11 mouse cellular contexts compared by ENCODE assay signal in genomic region chr17:48436487-48436886, GRCm38 (mm10). TPM values are rescaled to one million over a fixed set of nuclear protein-coding genes. Genes with fewer than 3 reads are reported as not detected.
DNase-seq lines count a peak whose midpoint lies in the region; ATAC-seq and TF ChIP-seq lines count a peak whose summit lies in the region.
"Had no signal": no experiment of that assay in that cellular context is flagged by ENCODE, and none has a peak within 500 bp of the region (broad histone marks: within the 10 kb centered on the region; RNA-seq: fewer than 3 reads in every experiment).

No protein-coding gene starts in this region.

- TF ChIP-seq CTCF in intestine, postnatal 0 days (IDR thresholded peaks at IDR 0.05; ENCODE audit: low read depth) = no peak
- TF ChIP-seq CTCF in small intestine, adult 2 months (IDR thresholded peaks at IDR 0.05; ENCODE audit: extremely low read depth, insufficient read length, insufficient replicate concordance, low read depth, low read length) = no peak

- DNase-seq in kidney, adult 18-20 months = peak; percentile 27
- no peak for DNase-seq in kidney, postnatal 4 days
- peak; percentile 83 for DNase-seq in gastrocnemius, postnatal 25 days
- no peak for DNase-seq in MN1 (ENCODE audit: low spot score)
- DNase-seq in cerebellum, postnatal 4 days (ENCODE audit: low spot score in 2 of 2) = no peak

- H3K27ac ChIP-seq in intestine, postnatal 0 days (ENCODE audit: low read depth, low read length) = peak overlapping the region; percentile 63; the same call in 1 of the 2 replicates
- peak overlapping the region; percentile 45 for H3K27ac ChIP-seq in small intestine, adult 2 months (ENCODE audit: insufficient read depth, low read depth, low read length)

- no peak for TF ChIP-seq POLR2A in small intestine, adult 2 months (IDR thresholded peaks at IDR 0.05; ENCODE audit: low read depth, low read length)

- no peak for ATAC-seq in intestine, postnatal 0 days
- no peak for ATAC-seq in granulocyte monocyte progenitor cell, adult 5-6 weeks (replicated peaks; ENCODE audit: poor library complexity, severe bottlenecking)

- H3K4me2 ChIP-seq in intestine, postnatal 0 days (replicated peaks; ENCODE audit: low read depth) = no peak overlapping the region
- H3K4me2 ChIP-seq: neural tube, embryonic 15.5 days had no signal

- H3K36me3 ChIP-seq in intestine, postnatal 0 days (ENCODE audit: control insufficient read depth, insufficient read depth) = no peaks in the 10 kb centered on the region
- H3K36me3 ChIP-seq in small intestine, adult 2 months (ENCODE audit: control insufficient read depth, insufficient read depth, low read length) = no peaks in the 10 kb centered on the region
- H3K36me3 ChIP-seq: neural tube, embryonic 15.5 days had no signal

- peaks cover 8% of the 10 kb centered on the region; the same call in 1 of the 2 replicates for H3K4me1 ChIP-seq in intestine, postnatal 0 days (replicated peaks; ENCODE audit: control insufficient read depth, insufficient read depth, low read length)
- peaks cover 49% of the 10 kb centered on the region for H3K4me1 ChIP-seq in small intestine, adult 2 months (ENCODE audit: control insufficient read depth, insufficient read depth, insufficient read length, low read length)

- H3K4me3 ChIP-seq in intestine, postnatal 0 days (ENCODE audit: low read depth, low read length) = no peak overlapping the region
- no peak overlapping the region for H3K4me3 ChIP-seq in small intestine, adult 2 months (ENCODE audit: low read depth, low read length)
- H3K4me3 ChIP-seq: neural tube, embryonic 15.5 days had no signal

- no peaks in the 10 kb centered on the region for H3K27me3 ChIP-seq in intestine, postnatal 0 days (replicated peaks; ENCODE audit: control insufficient read depth, insufficient read depth, low read length)
- no peaks in the 10 kb centered on the region for H3K27me3 ChIP-seq in small intestine, adult 2 months (ENCODE audit: control insufficient read depth, insufficient read depth, low read length)
- H3K27me3 ChIP-seq: neural tube, embryonic 15.5 days had no signal

- no peaks in the 10 kb centered on the region for H3K9me3 ChIP-seq in intestine, postnatal 0 days (ENCODE audit: control insufficient read depth)
- H3K9me3 ChIP-seq: neural tube, embryonic 15.5 days had no signal

- H3K9ac ChIP-seq in intestine, postnatal 0 days (ENCODE audit: low read depth, low read length) = 0 out of 2 replicates have a peak overlapping the region, but pooled peaks have one; percentile 5
- H3K9ac ChIP-seq: neural tube, embryonic 15.5 days had no signal

- 52% methylated on average over 1 of the region's 1 CpGs for WGBS in intestine, postnatal 0 days
- 69% methylated on average over 1 of the region's 1 CpGs for WGBS in small intestine, adult 2 months

RNA-seq across cellular contexts. Expression of gene Apobec2, which starts 3.8 kb away (rescaled TPM):
- 100 to 1,000 TPM; 500 to 744 TPM for total RNA-seq in gastrocnemius, postnatal 25 days (2021)
- polyA plus RNA-seq in intestine, postnatal 0 days (2015; fragmentation: Nextera tagmentation; extraction: Ambion mirVana) = 2.6 TPM in 2 replicates
- polyA plus RNA-seq in small intestine, adult 2 months (2012; rRNA removed) = 0.25 and 1.2 TPM in 2 replicates
- total RNA-seq in granulocyte monocyte progenitor cell, adult 5-6 weeks (2014; fragmentation: Nextera tagmentation) = not detected in 2 replicates
- total RNA-seq in granulocyte monocyte progenitor cell, adult 5-6 weeks (2017) = not detected in 2 replicates

RNA-seq across cellular contexts. Expression of gene Tspo2, which starts 14.8 kb away (rescaled TPM):
- not detected for total RNA-seq in gastrocnemius, postnatal 25 days (2021)
- 0.48 and 1.3 TPM in 2 replicates for polyA plus RNA-seq in intestine, postnatal 0 days (2015; fragmentation: Nextera tagmentation; extraction: Ambion mirVana)
- polyA plus RNA-seq in small intestine, adult 2 months (2012; rRNA removed) = 2.6 and 9.6 TPM in 2 replicates
- total RNA-seq in granulocyte monocyte progenitor cell, adult 5-6 weeks (2014; fragmentation: Nextera tagmentation) = 0.26 and 2.5 TPM in 2 replicates
- total RNA-seq in granulocyte monocyte progenitor cell, adult 5-6 weeks (2017) = 0.17 and 0.62 TPM in 2 replicates
- total RNA-seq: gastrocnemius, postnatal 36 days; left cerebral cortex, adult 8-10 months had no signal

RNA-seq across cellular contexts. Expression of gene Unc5cl, which starts 18.2 kb away (rescaled TPM):
- not detected for total RNA-seq in gastrocnemius, postnatal 25 days (2021)
- 26.7 and 28.4 TPM in 2 replicates for polyA plus RNA-seq in intestine, postnatal 0 days (2015; fragmentation: Nextera tagmentation; extraction: Ambion mirVana)
- polyA plus RNA-seq in small intestine, adult 2 months (2012; rRNA removed) = 52.1 and 88.3 TPM in 2 replicates
- 1.9 TPM in 1 of 2 replicates, not detected in the other for total RNA-seq in granulocyte monocyte progenitor cell, adult 5-6 weeks (2014; fragmentation: Nextera tagmentation)
- 0.21 and 0.43 TPM in 2 replicates for total RNA-seq in granulocyte monocyte progenitor cell, adult 5-6 weeks (2017)
- total RNA-seq: gastrocnemius, postnatal 36 days had no signal

RNA-seq across cellular contexts. Expression of gene Oard1, which starts 26.7 kb away (rescaled TPM):
- 1 to 10 TPM; 9.0 to 9.8 TPM for total RNA-seq in gastrocnemius, postnatal 25 days (2021)
- 52.1 and 53.9 TPM in 2 replicates for polyA plus RNA-seq in intestine, postnatal 0 days (2015; fragmentation: Nextera tagmentation; extraction: Ambion mirVana)
- 3.5 and 4.1 TPM in 2 replicates for polyA plus RNA-seq in small intestine, adult 2 months (2012; rRNA removed)
- 52.6 and 59.4 TPM in 2 replicates for total RNA-seq in granulocyte monocyte progenitor cell, adult 5-6 weeks (2014; fragmentation: Nextera tagmentation)
- total RNA-seq in granulocyte monocyte progenitor cell, adult 5-6 weeks (2017) = 52.9 and 58.7 TPM in 2 replicates

RNA-seq across cellular contexts. Expression of gene Nfya, which starts 26.8 kb away (rescaled TPM):
- total RNA-seq in gastrocnemius, postnatal 25 days (2021) = 1 to 10 TPM; 6.9 TPM
- polyA plus RNA-seq in intestine, postnatal 0 days (2015; fragmentation: Nextera tagmentation; extraction: Ambion mirVana) = 3.8 and 4.2 TPM in 2 replicates
- polyA plus RNA-seq in small intestine, adult 2 months (2012; rRNA removed) = 36.2 and 36.4 TPM in 2 replicates
- total RNA-seq in granulocyte monocyte progenitor cell, adult 5-6 weeks (2014; fragmentation: Nextera tagmentation) = 96.6 and 101 TPM in 2 replicates
- total RNA-seq in granulocyte monocyte progenitor cell, adult 5-6 weeks (2017) = 50.9 and 56.0 TPM in 2 replicates

Comparison
In these comparisons a context has a peak if more than half of its experiments do, and no peak if none do; other contexts are left out.
1. DNase-seq: peak in kidney, adult 18-20 months (single experiment) and gastrocnemius, postnatal 25 days (single experiment); none in kidney, postnatal 4 days (0 of 2), MN1 (single experiment) and cerebellum, postnatal 4 days (0 of 2).
2. RNA of gene Apobec2, which starts 3.8 kb away (total RNA-seq): 500 to 744 TPM in gastrocnemius, postnatal 25 days; not detected in granulocyte monocyte progenitor cell, adult 5-6 weeks; every median in the first group is over 100 times any median in the second.